ENCODE assay signal across 8 mouse cellular contexts in the genomic region with DNA sequence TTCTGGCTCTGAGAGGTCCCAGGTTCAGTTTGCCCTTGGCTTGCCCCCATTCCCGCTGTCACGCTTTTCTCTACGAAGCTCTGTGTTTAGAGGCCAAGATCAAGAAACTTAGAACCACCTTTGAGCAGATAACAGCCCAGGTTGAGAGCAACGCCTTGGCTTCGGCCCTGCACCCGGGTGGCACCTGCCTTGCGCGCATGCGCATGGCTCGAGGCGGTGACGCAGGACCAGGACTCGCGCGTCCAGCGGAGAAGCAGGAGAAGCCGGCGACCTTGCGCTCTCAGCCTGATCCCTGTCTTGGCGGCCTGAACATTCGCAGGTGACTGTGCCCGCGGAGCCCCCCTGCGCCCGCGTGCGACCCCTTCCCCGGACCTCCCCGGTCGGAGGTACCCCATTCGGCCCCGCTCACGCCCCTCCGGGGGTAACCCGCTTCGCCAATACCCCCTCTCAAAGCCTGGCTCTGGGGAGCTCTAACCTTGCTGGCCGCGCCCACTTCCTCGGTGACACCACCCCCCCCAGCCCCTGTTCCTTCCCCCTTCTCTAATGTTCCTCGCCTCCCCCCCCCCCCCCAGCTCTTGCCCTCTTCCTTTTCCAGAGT. TPM values are rescaled to one million over a fixed set of nuclear protein-coding genes. Genes with fewer than 3 reads are reported as not detected.
DNase-seq lines count a peak whose midpoint lies in the region; ATAC-seq lines count a peak whose summit lies in the region.

A gene (plus strand): TSS at position 232 of the 598 bp plus-strand sequence.

- DNase-seq in adipocyte (ENCODE audit: low spot score): peak; percentile 60
- DNase-seq in embryo, embryonic 10 days (ENCODE audit: low spot score): peak; percentile 92
- peak; percentile 85 for DNase-seq in gastrocnemius, postnatal 14 days
- peak; percentile 94 for DNase-seq in induced T-regulatory cell, adult 2 months (ENCODE audit: low read depth)
- DNase-seq in left cerebral cortex, adult 8-10 months (ENCODE audit: low spot score in 2 of 2): peak; percentile 82 to 85
- peak; percentile 91 for DNase-seq in right cerebral cortex, adult 18-20 months
- DNase-seq in urinary bladder, postnatal 10 days (ENCODE audit: low spot score): peak; percentile 60

- ATAC-seq in megakaryocyte, adult 5-6 weeks (ENCODE audit: poor library complexity, severe bottlenecking): peak; percentile 90

- intact Hi-C loops in gastrocnemius, postnatal 14 days (cut with DNase I; ENCODE audit: low total_unique reads): no loop called here

RNA-seq across cellular contexts. Expression of the gene that starts here (rescaled TPM):
- 10 to 100 TPM; 21.8 to 23.8 TPM for total RNA-seq in gastrocnemius, postnatal 14 days (2021)
- total RNA-seq in left cerebral cortex, adult 8-10 months (2022): 100 to 1,000 TPM; 238 to 279 (median 267) TPM
- 48.6 and 58.3 TPM in 2 replicates for total RNA-seq in megakaryocyte, adult 5-6 weeks (2015)
- 28.4 and 29.5 TPM in 2 replicates for total RNA-seq in megakaryocyte, adult 5-6 weeks (2017)

Comparison
In these comparisons a context has a peak if more than half of its experiments do, and no peak if none do; other contexts are left out.
1. Peak in every context shown above with its lines: DNase-seq and ATAC-seq.
2. RNA of the gene that starts here (total RNA-seq): 238 to 279 TPM in left cerebral cortex, adult 8-10 months; 28.4 to 58.3 TPM in megakaryocyte, adult 5-6 weeks and 21.8 to 23.8 TPM in gastrocnemius, postnatal 14 days; every median in the first group is over 4 times any median in the second.